In genomic region chr1:72574608-72575007, GRCm38 (mm10) we compare ENCODE assay signal across 24 mouse cellular contexts. TPM values are rescaled to one million over a fixed set of nuclear protein-coding genes. Genes with fewer than 3 reads are reported as not detected.
"Had no signal": no experiment of that assay in that cellular context is flagged by ENCODE, and none has a peak within 500 bp of the region (broad histone marks: within the 10 kb centered on the region; RNA-seq: fewer than 3 reads in every experiment).

No protein-coding gene starts in this region.

- H3K4me3 ChIP-seq: embryonic facial prominence, embryonic 10.5 days; embryonic facial prominence, embryonic 12.5 days; embryonic facial prominence, embryonic 13.5 days; embryonic facial prominence, embryonic 15.5 days; erythroblast, embryonic 14.5 days; forebrain, embryonic 10.5 days; forebrain, embryonic 12.5 days; forebrain, embryonic 13.5 days; forebrain, embryonic 15.5 days; gastrocnemius, adult 2 months; heart, embryonic 10.5 days had no signal

- H3K36me3 ChIP-seq: embryonic facial prominence, embryonic 10.5 days; embryonic facial prominence, embryonic 12.5 days; embryonic facial prominence, embryonic 13.5 days; embryonic facial prominence, embryonic 15.5 days; forebrain, embryonic 10.5 days; forebrain, embryonic 12.5 days; forebrain, embryonic 15.5 days; heart, embryonic 10.5 days had no signal

- H3K27me3 ChIP-seq: embryonic facial prominence, embryonic 12.5 days; forebrain, embryonic 15.5 days had no signal

- H3K9ac ChIP-seq: embryonic facial prominence, embryonic 12.5 days; embryonic facial prominence, embryonic 13.5 days; embryonic facial prominence, embryonic 15.5 days; forebrain, embryonic 12.5 days; forebrain, embryonic 13.5 days; forebrain, embryonic 15.5 days; forebrain, postnatal 0 days had no signal

- H3K27ac ChIP-seq: embryonic facial prominence, embryonic 10.5 days; embryonic facial prominence, embryonic 12.5 days; embryonic facial prominence, embryonic 13.5 days; embryonic facial prominence, embryonic 15.5 days; forebrain, embryonic 10.5 days; forebrain, embryonic 12.5 days; forebrain, embryonic 13.5 days; forebrain, embryonic 15.5 days; gastrocnemius, adult 2 months; heart, embryonic 10.5 days had no signal

- DNase-seq: cerebellum, adult 8-10 months; cerebellum, adult 9-11 months; cerebellum, postnatal 36 days; forebrain, postnatal 0 days; gastrocnemius, adult 2 months; gastrocnemius, postnatal 10 days; gastrocnemius, postnatal 14 days; gastrocnemius, postnatal 25 days; gastrocnemius, postnatal 36 days; heart, adult 18-20 months had no signal

RNA-seq across cellular contexts. Expression of gene March4, which starts 37.9 kb away (rescaled TPM):
- total RNA-seq: common myeloid progenitor, adult 5-6 weeks; granulocyte monocyte progenitor cell, adult 5-6 weeks; heart, adult 8-10 months had no signal
- polyA plus RNA-seq: embryonic facial prominence, embryonic 10.5 days; embryonic facial prominence, embryonic 11.5 days; erythroblast, embryonic 14.5 days; forebrain, embryonic 10.5 days; heart, embryonic 10.5 days had no signal
